Mouse (Mus musculus) C3H10T1/2 (cell line): ENCODE measurements around the gene Ccdc88c. TPM values are rescaled to one million over a fixed set of nuclear protein-coding genes. Genes with fewer than 3 reads are reported as not detected.

Source experiments
- polyA plus RNA-seq, 2 experiments: library from polyadenylated mRNA; unstranded; fragments of >200 nt; fragmentation: generic; extraction: Trizol; gene quantifications; one replicate each; pipeline ENCODE4 v1.2.1; 2012; ENCODE audit warnings: missing spikeins in 2 of 2

The Ccdc88c gene
- under 1 TPM; 0.06 to 0.11 TPM for polyA plus RNA-seq

GRCm38 (mm10) chr12:101028954-101029731 is at the start of gene Ccdc88c:
Gene Ccdc88c (minus strand): TSS chr12:101029056.

GRCm38 (mm10) chr12:100907598-100908297 is 121.1 kb downstream of the Ccdc88c start, which contains the start of gene Gpr68:
Gene Gpr68 (minus strand): TSS chr12:100908198.

Other genes starting within 250 kb of the Ccdc88c start
- 10 to 100 TPM; 17.4 to 44.4 TPM for gene Dglucy, start 250.0 kb downstream of the Ccdc88c start, polyA plus RNA-seq
- under 1 TPM; 0.05 to 0.67 TPM for gene Gpr68, start 120.9 kb downstream of the Ccdc88c start, polyA plus RNA-seq
- gene Ppp4r3a, start 54.6 kb upstream of the Ccdc88c start, polyA plus RNA-seq = 1 to 10 TPM in 1 of 2 experiments, under 1 TPM in 1; 0.75 to 5.3 TPM